Mouse (Mus musculus) neural tube, embryonic 10.5 days (tissue): Measurements from ENCODE around the gene Vmn2r112.
"Not testable (repeated sequence)": the region's sequence is repeated elsewhere in the genome, so short reads cannot be mapped to it uniquely, and the experiment has no call there.

Source experiments
- DNase-seq: peaks from one replicate; pipeline ENCODE4 v3.0.0-alpha.2; 2017; ENCODE audit warnings: low spot score; ENCODE audit errors: extremely low spot score

Gene Vmn2r112

GRCm38 (mm10) chr17:22600651-22601050, at the start of gene Vmn2r112:
Gene Vmn2r112, plus strand, starts transcription at chr17:22600951.
- not testable (repeated sequence) for DNase-seq

DNA sequence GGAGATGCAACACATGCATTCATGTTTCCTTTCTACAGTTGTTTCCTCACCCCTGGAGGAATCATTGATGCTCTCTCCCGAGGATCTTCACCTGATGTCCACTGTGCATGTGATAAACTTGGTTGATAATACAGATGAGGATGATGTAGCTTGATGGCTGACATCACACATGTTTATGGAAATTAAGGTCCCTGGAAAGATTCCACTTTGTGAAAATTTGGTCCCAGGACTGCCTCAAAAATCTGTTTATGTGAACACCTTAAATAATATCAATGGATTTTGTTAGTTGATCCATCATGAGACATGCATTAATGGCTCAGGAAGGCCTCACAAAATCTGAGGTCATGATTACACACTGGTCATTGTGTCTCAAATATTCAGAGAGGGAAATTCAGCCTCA, 27.4 kb upstream of the Vmn2r112 start, which contains the start of gene Vmn2r111:
TSS of gene Vmn2r111 (minus strand) at position 101 of the 400 bp plus-strand sequence.
- DNase-seq: not testable (repeated sequence)

DNA sequence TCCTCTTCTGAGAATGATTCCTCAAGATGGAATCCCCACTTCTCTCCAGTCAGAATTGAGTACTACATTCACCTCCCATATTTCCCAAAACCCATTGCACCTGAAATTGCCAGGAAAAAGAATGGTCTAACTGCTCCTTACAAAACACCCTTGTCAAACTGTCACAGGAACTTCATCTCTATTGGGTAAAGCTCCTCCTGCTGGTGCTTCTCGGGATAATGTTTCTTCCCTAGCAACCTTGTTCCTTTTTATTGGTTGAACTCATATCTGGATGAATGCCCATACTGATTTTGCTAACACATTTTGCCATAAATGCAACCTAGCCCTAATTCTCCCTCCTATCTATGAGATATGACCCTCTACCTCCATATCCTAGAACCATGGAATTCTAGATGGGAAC, 29.9 kb downstream of the Vmn2r112 start:
- no peak for DNase-seq
